Mouse (Mus musculus) lung, adult 2 months (tissue): ENCODE results near the gene Zfp366.

Experiments used
- CTCF ChIP-seq: fragments of 200-500 bp; IDR thresholded peaks from 2 replicates; pipeline ENCODE4 v1.5.1; 2011; ENCODE audit warnings: mild to moderate bottlenecking, low read length, control low read depth; ENCODE audit not compliant: insufficient read depth
- POLR2A ChIP-seq: fragments of 200-500 bp; IDR thresholded peaks from 2 replicates; pipeline ENCODE4 v1.6.1; 2011; ENCODE audit warnings: low read depth, mild to moderate bottlenecking, control low read depth, low read length, borderline replicate concordance; ENCODE audit errors: extremely low read depth

- TF ChIP-seq CTCF (no peak), POLR2A (no peak)
These were observed 39.3 kb downstream of the Zfp366 start for GRCm38 (mm10) chr13:99223917-99224316.
